Mouse (Mus musculus) hindbrain, embryonic 11.5 days (tissue): Measurements from ENCODE around the gene Plxna4. TPM values are rescaled to one million over a fixed set of nuclear protein-coding genes. Genes with fewer than 3 reads are reported as not detected.

ENCODE experiments used
- ATAC-seq: fragments of 200-750 bp; cut with Nextera tagmentation; 2 replicates; pipeline ENCODE4 v1.8.0; 2017; ENCODE audit warnings: mild to moderate bottlenecking, moderate TSS enrichment, moderate library complexity; ENCODE audit not compliant: low FRiP score
- DNase-seq: peaks from one replicate; pipeline ENCODE4 v3.0.0-alpha.2; 2015; ENCODE audit warnings: low spot score
- H3K27ac ChIP-seq: fragments of 300-500 bp; sonication (generic); 2 replicates; pipeline ENCODE4 v1.5.1; 2014; ENCODE audit warnings: mild to moderate bottlenecking, low read depth, low read length
- H3K27me3 ChIP-seq: fragments of 300-500 bp; sonication (generic); 2 replicates; pipeline ENCODE4 v1.6.1; 2014; ENCODE audit warnings: mild to moderate bottlenecking, low read length, moderate library complexity, mixed read lengths; ENCODE audit not compliant: control insufficient read depth, insufficient read depth
- H3K36me3 ChIP-seq: fragments of 300-500 bp; sonication (generic); 2 replicates; pipeline ENCODE4 v1.6.1; 2014; ENCODE audit warnings: mild to moderate bottlenecking, low read length, moderate library complexity, mixed read lengths; ENCODE audit not compliant: control insufficient read depth, insufficient read depth
- H3K4me1 ChIP-seq: fragments of 300-500 bp; sonication (generic); replicated peaks from 2 replicates; pipeline ENCODE4 v1.6.1; 2014; ENCODE audit warnings: low read length, mixed read lengths; ENCODE audit not compliant: control insufficient read depth, insufficient read depth
- H3K4me2 ChIP-seq: fragments of 300-500 bp; sonication (generic); replicated peaks from 2 replicates; pipeline ENCODE4 v1.6.1; 2014; ENCODE audit warnings: mild to moderate bottlenecking, low read depth, low read length
- H3K4me3 ChIP-seq: fragments of 300-500 bp; sonication (generic); 2 replicates; pipeline ENCODE4 v1.5.1; 2014; ENCODE audit warnings: low read depth, low read length
- H3K9ac ChIP-seq: fragments of 300-500 bp; sonication (generic); 2 replicates; pipeline ENCODE4 v1.6.1; 2014; ENCODE audit warnings: low read depth, low read length
- H3K9me3 ChIP-seq: fragments of 300-500 bp; sonication (generic); 2 replicates; pipeline ENCODE4 v1.6.1; 2016; ENCODE audit warnings: low read length; ENCODE audit not compliant: control insufficient read depth
- WGBS: fragments of 180-500 bp; shearing (Covaris S2); extraction: QIAGEN DNeasy Blood & Tissue Kit; methylation state at CpG from one replicate; pipeline ENCODE4 v1.1.7; 2014; 5-methylcytosine and 5-hydroxymethylcytosine counted together
- polyA plus RNA-seq: library from polyadenylated mRNA; unstranded; fragments of >200 nt; fragmentation: Nextera tagmentation; extraction: Ambion mirVana; gene quantifications from 2 replicates; pipeline ENCODE4 v1.2.1, GENCODE M21; 2014

The Plxna4 gene
- polyA plus RNA-seq, 1 experiment from 2014 or later, result 8.1 TPM

GRCm38 (mm10) chr6:32193046-32193445 lies 394.9 kb downstream of the Plxna4 start:
- DNase-seq (no peak), ATAC-seq (no peak)
- H3K27ac ChIP-seq, result no peak overlapping the region
- no peak overlapping the region for H3K9ac ChIP-seq
- H3K9me3 ChIP-seq, result no peaks in the 10 kb centered on the region
- no peak overlapping the region for H3K4me2 ChIP-seq
- whole genome bisulfite sequencing, result 92% methylated on average over 2 of the region's 2 CpGs
- no peaks in the 10 kb centered on the region for H3K36me3 ChIP-seq
- H3K4me3 ChIP-seq, result no peak overlapping the region
- no peaks in the 10 kb centered on the region for H3K27me3 ChIP-seq
- no peaks in the 10 kb centered on the region for H3K4me1 ChIP-seq

GRCm38 (mm10) chr6:32184402-32184985 lies 403.5 kb downstream of the Plxna4 start:
- Histone ChIP-seq H3K4me3 (no peak overlapping the region), H3K36me3 (no peaks in the 10 kb centered on the region), H3K27me3 (no peaks in the 10 kb centered on the region), H3K9me3 (no peaks in the 10 kb centered on the region), H3K4me2 (no peak overlapping the region), H3K4me1 (no peaks in the 10 kb centered on the region), H3K27ac (no peak overlapping the region), H3K9ac (no peak overlapping the region)
- ATAC-seq (no peak), DNase-seq (no peak)
- WGBS, result 82% methylated on average over 4 of the region's 4 CpGs

- 62% methylated on average over 6 of the region's 6 CpGs for WGBS
- no peak overlapping the region for H3K27ac ChIP-seq
- ATAC-seq (no peak), DNase-seq (no peak)
- H3K9ac ChIP-seq, result no peak overlapping the region
- no peaks in the 10 kb centered on the region for H3K4me1 ChIP-seq
- H3K4me2 ChIP-seq, result no peak overlapping the region
- no peaks in the 10 kb centered on the region for H3K36me3 ChIP-seq
- no peak overlapping the region for H3K4me3 ChIP-seq
- no peaks in the 10 kb centered on the region for H3K9me3 ChIP-seq
- H3K27me3 ChIP-seq, result no peaks in the 10 kb centered on the region
These were observed 404.3 kb downstream of the Plxna4 start for GRCm38 (mm10) chr6:32183651-32184185.

- Histone ChIP-seq H3K9ac (no peak overlapping the region), H3K4me1 (no peaks in the 10 kb centered on the region), H3K27me3 (no peaks in the 10 kb centered on the region), H3K9me3 (no peaks in the 10 kb centered on the region), H3K36me3 (no peaks in the 10 kb centered on the region), H3K4me3 (no peak overlapping the region), H3K4me2 (no peak overlapping the region), H3K27ac (no peak overlapping the region)
- no peak for ATAC-seq
- no peak for DNase-seq
- 77% methylated on average over 5 of the region's 5 CpGs for WGBS
These were observed 408.0 kb downstream of the Plxna4 start for GRCm38 (mm10) chr6:32180012-32180358.

GRCm38 (mm10) chr6:32179346-32180011 lies 408.5 kb downstream of the Plxna4 start:
- Histone ChIP-seq H3K4me3 (no peak overlapping the region), H3K4me1 (no peaks in the 10 kb centered on the region), H3K27ac (no peak overlapping the region), H3K9ac (no peak overlapping the region), H3K36me3 (no peaks in the 10 kb centered on the region), H3K27me3 (no peaks in the 10 kb centered on the region), H3K9me3 (no peaks in the 10 kb centered on the region), H3K4me2 (no peak overlapping the region)
- DNase-seq (peak; percentile 38), ATAC-seq (no peak)
- 79% methylated on average over 2 of the region's 2 CpGs for WGBS

- Histone ChIP-seq H3K9ac (no peak overlapping the region), H3K27me3 (no peaks in the 10 kb centered on the region), H3K36me3 (no peaks in the 10 kb centered on the region), H3K9me3 (no peaks in the 10 kb centered on the region), H3K27ac (no peak overlapping the region), H3K4me2 (no peak overlapping the region), H3K4me3 (no peak overlapping the region), H3K4me1 (no peaks in the 10 kb centered on the region)
- ATAC-seq, result no peak
- WGBS, result 64% methylated on average over 3 of the region's 3 CpGs
- no peak for DNase-seq
These were observed 410.1 kb downstream of the Plxna4 start for GRCm38 (mm10) chr6:32177905-32178304.

- Histone ChIP-seq H3K27me3 (no peaks in the 10 kb centered on the region), H3K4me1 (no peaks in the 10 kb centered on the region), H3K4me3 (no peak overlapping the region), H3K36me3 (no peaks in the 10 kb centered on the region), H3K9me3 (no peaks in the 10 kb centered on the region), H3K9ac (no peak overlapping the region), H3K27ac (no peak overlapping the region), H3K4me2 (no peak overlapping the region)
- 62% methylated on average over 1 of the region's 1 CpGs for WGBS
- no peak for ATAC-seq
- DNase-seq, result no peak
These were observed 420.3 kb downstream of the Plxna4 start for GRCm38 (mm10) chr6:32167725-32168124.

GRCm38 (mm10) chr6:32160370-32160769 lies 427.6 kb downstream of the Plxna4 start:
- Histone ChIP-seq H3K36me3 (no peaks in the 10 kb centered on the region), H3K4me3 (no peak overlapping the region), H3K4me2 (no peak overlapping the region), H3K4me1 (no peaks in the 10 kb centered on the region), H3K27ac (no peak overlapping the region), H3K9me3 (no peaks in the 10 kb centered on the region), H3K9ac (no peak overlapping the region), H3K27me3 (no peaks in the 10 kb centered on the region)
- DNase-seq (no peak), ATAC-seq (no peak)
- 93% methylated on average over 2 of the region's 2 CpGs for WGBS

- ATAC-seq (no peak), DNase-seq (no peak)
- no peak overlapping the region for H3K27ac ChIP-seq
- no peaks in the 10 kb centered on the region for H3K36me3 ChIP-seq
- no peak overlapping the region for H3K9ac ChIP-seq
- no peak overlapping the region for H3K4me2 ChIP-seq
- no peaks in the 10 kb centered on the region for H3K27me3 ChIP-seq
- H3K9me3 ChIP-seq, result no peaks in the 10 kb centered on the region
- H3K4me3 ChIP-seq, result no peak overlapping the region
- whole genome bisulfite sequencing, result 63% methylated on average over 4 of the region's 4 CpGs
- H3K4me1 ChIP-seq, result no peaks in the 10 kb centered on the region
These were observed 428.1 kb downstream of the Plxna4 start for GRCm38 (mm10) chr6:32159931-32160330.
